Mouse (Mus musculus): ENCODE measurements at regions not wholly inside any gene's neighbourhood (a gene's known extent, or its start where the extent isn't known, plus 50 kb on each side); places are given as distances from the start of the nearest gene placed in this dataset.

GRCm38 (mm10) chr12:10445738-10446137 lies 55.2 kb downstream of the Rdh14 start:
- Histone ChIP-seq H3K4me2 (ENCODE audit: low read length) (no peak overlapping the region), H3K4me3 (ENCODE audit: control insufficient read depth in 1 of 2, insufficient read depth in 1 of 2, low read depth in 1 of 2, low read length in 2 of 2) (no peak overlapping the region), H3K27ac (replicated peaks in 1 of 2; ENCODE audit: control insufficient read depth in 1 of 2, insufficient read depth in 1 of 2, low read depth in 2 of 2, low read length in 2 of 2) (no peak overlapping the region), H3K36me3 (ENCODE audit: control insufficient read depth, insufficient read depth, low read length) (no peaks in the 10 kb centered on the region), H3K27me3 (ENCODE audit: control insufficient read depth, insufficient read depth, low read length) (no peaks in the 10 kb centered on the region), H3K9me3 (ENCODE audit: control insufficient read depth, low read length) (no peaks in the 10 kb centered on the region), H3K9ac (ENCODE audit: low read length) (no peak overlapping the region), H3K4me1 (ENCODE audit: control insufficient read depth in 2 of 2, insufficient read depth in 2 of 2, low read length in 2 of 2) (no peaks in the 10 kb centered on the region)
- ATAC-seq (ENCODE audit: insufficient number of reproducible peaks, insufficient read depth, low FRiP score, low read depth) = no peak
- 89% methylated on average over 1 of the region's 1 CpGs for WGBS

- H3K9me3 ChIP-seq (ENCODE audit: control insufficient read depth, low read length) = no peaks in the 10 kb centered on the region
- no peak for ATAC-seq (ENCODE audit: insufficient number of reproducible peaks, insufficient read depth, low FRiP score, low read depth)
- H3K4me1 ChIP-seq (ENCODE audit: control insufficient read depth in 2 of 2, insufficient read depth in 2 of 2, low read length in 2 of 2) = no peaks in the 10 kb centered on the region
- no peak overlapping the region for H3K27ac ChIP-seq (replicated peaks in 1 of 2; ENCODE audit: control insufficient read depth in 1 of 2, insufficient read depth in 1 of 2, low read depth in 2 of 2, low read length in 2 of 2)
- H3K36me3 ChIP-seq (ENCODE audit: control insufficient read depth, insufficient read depth, low read length) = no peaks in the 10 kb centered on the region
- H3K4me3 ChIP-seq (ENCODE audit: control insufficient read depth in 1 of 2, insufficient read depth in 1 of 2, low read depth in 1 of 2, low read length in 2 of 2) = no peak overlapping the region
- WGBS = 64% methylated on average over 1 of the region's 1 CpGs
- no peak overlapping the region for H3K9ac ChIP-seq (ENCODE audit: low read length)
- no peaks in the 10 kb centered on the region for H3K27me3 ChIP-seq (ENCODE audit: control insufficient read depth, insufficient read depth, low read length)
- H3K4me2 ChIP-seq (ENCODE audit: low read length) = no peak overlapping the region
These were observed 67.5 kb downstream of the Rdh14 start for GRCm38 (mm10) chr12:10457960-10458655.

- H3K36me3 ChIP-seq (ENCODE audit: control insufficient read depth, insufficient read depth, low read length) = no peaks in the 10 kb centered on the region
These were observed 71.2 kb downstream of the Rdh14 start for GRCm38 (mm10) chr12:10461796-10462195.

GRCm38 (mm10) chr12:10462956-10463355 lies 72.4 kb downstream of the Rdh14 start:
- 53% methylated on average over 3 of the region's 3 CpGs for WGBS
- no peak overlapping the region for H3K9ac ChIP-seq (ENCODE audit: low read length)
- no peaks in the 10 kb centered on the region for H3K9me3 ChIP-seq (ENCODE audit: control insufficient read depth, low read length)
- no peaks in the 10 kb centered on the region for H3K27me3 ChIP-seq (ENCODE audit: control insufficient read depth, insufficient read depth, low read length)
- no peaks in the 10 kb centered on the region for H3K36me3 ChIP-seq (ENCODE audit: control insufficient read depth, insufficient read depth, low read length)
- H3K27ac ChIP-seq (replicated peaks in 1 of 2; ENCODE audit: control insufficient read depth in 1 of 2, insufficient read depth in 1 of 2, low read depth in 2 of 2, low read length in 2 of 2) = no peak overlapping the region
- ATAC-seq (ENCODE audit: insufficient number of reproducible peaks, insufficient read depth, low FRiP score, low read depth) = no peak
- H3K4me1 ChIP-seq (ENCODE audit: control insufficient read depth in 2 of 2, insufficient read depth in 2 of 2, low read length in 2 of 2) = no peaks in the 10 kb centered on the region
- no peak overlapping the region for H3K4me3 ChIP-seq (ENCODE audit: control insufficient read depth in 1 of 2, insufficient read depth in 1 of 2, low read depth in 1 of 2, low read length in 2 of 2)
- no peak overlapping the region for H3K4me2 ChIP-seq (ENCODE audit: low read length)

More at GRCm38 (mm10) chr12:10461796-10462195, 71.2 kb downstream of the Rdh14 start:
- no peak overlapping the region for H3K4me3 ChIP-seq (ENCODE audit: control insufficient read depth in 1 of 2, insufficient read depth in 1 of 2, low read depth in 1 of 2, low read length in 2 of 2)
- no peak overlapping the region for H3K4me2 ChIP-seq (ENCODE audit: low read length)
- no peaks in the 10 kb centered on the region for H3K27me3 ChIP-seq (ENCODE audit: control insufficient read depth, insufficient read depth, low read length)
- H3K9me3 ChIP-seq (ENCODE audit: control insufficient read depth, low read length) = no peaks in the 10 kb centered on the region
- no peaks in the 10 kb centered on the region for H3K4me1 ChIP-seq (ENCODE audit: control insufficient read depth in 2 of 2, insufficient read depth in 2 of 2, low read length in 2 of 2)
- no peak overlapping the region for H3K9ac ChIP-seq (ENCODE audit: low read length)
- H3K27ac ChIP-seq (replicated peaks in 1 of 2; ENCODE audit: control insufficient read depth in 1 of 2, insufficient read depth in 1 of 2, low read depth in 2 of 2, low read length in 2 of 2) = no peak overlapping the region
- no peak for ATAC-seq (ENCODE audit: insufficient number of reproducible peaks, insufficient read depth, low FRiP score, low read depth)
- WGBS = 79% methylated on average over 7 of the region's 7 CpGs

DNA sequence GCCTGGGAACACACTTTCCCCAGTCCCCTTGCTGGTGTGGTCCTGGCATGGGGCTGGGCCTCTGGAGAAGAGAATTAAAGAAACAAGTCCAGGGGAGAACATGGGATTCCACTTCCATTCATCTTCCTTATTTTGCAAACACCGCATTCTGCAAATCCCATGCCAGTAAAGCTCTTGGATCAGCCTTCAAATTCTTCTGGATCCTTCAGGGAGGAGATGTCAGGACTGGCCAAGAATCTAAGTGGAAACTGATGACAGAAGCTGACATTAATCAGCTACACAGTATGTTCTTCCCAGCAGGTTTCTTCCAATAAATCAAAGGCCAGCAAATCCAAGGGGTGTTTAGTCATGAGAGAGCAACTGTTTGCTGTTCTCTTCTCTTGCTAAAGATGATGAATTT lies 83.4 kb downstream of the Rdh14 start:
- H3K4me3 ChIP-seq (ENCODE audit: control insufficient read depth in 1 of 2, insufficient read depth in 1 of 2, low read depth in 1 of 2, low read length in 2 of 2) = no peak overlapping the region
- no peaks in the 10 kb centered on the region for H3K9me3 ChIP-seq (ENCODE audit: control insufficient read depth, low read length)
- H3K36me3 ChIP-seq (ENCODE audit: control insufficient read depth, insufficient read depth, low read length) = no peaks in the 10 kb centered on the region
- WGBS = 76% methylated on average over 1 of the region's 1 CpGs
- ATAC-seq (ENCODE audit: insufficient number of reproducible peaks, insufficient read depth, low FRiP score, low read depth) = no peak
- no peak overlapping the region for H3K9ac ChIP-seq (ENCODE audit: low read length)
- no peaks in the 10 kb centered on the region for H3K4me1 ChIP-seq (ENCODE audit: control insufficient read depth in 2 of 2, insufficient read depth in 2 of 2, low read length in 2 of 2)
- H3K4me2 ChIP-seq (ENCODE audit: low read length) = no peak overlapping the region
- no peak overlapping the region for H3K27ac ChIP-seq (replicated peaks in 1 of 2; ENCODE audit: control insufficient read depth in 1 of 2, insufficient read depth in 1 of 2, low read depth in 2 of 2, low read length in 2 of 2)
- no peaks in the 10 kb centered on the region for H3K27me3 ChIP-seq (ENCODE audit: control insufficient read depth, insufficient read depth, low read length)

GRCm38 (mm10) chr12:10480781-10481180 lies 90.2 kb downstream of the Rdh14 start:
- no peak overlapping the region for H3K27ac ChIP-seq (replicated peaks in 1 of 2; ENCODE audit: control insufficient read depth in 1 of 2, insufficient read depth in 1 of 2, low read depth in 2 of 2, low read length in 2 of 2)
- ATAC-seq (ENCODE audit: insufficient number of reproducible peaks, insufficient read depth, low FRiP score, low read depth) = no peak
- WGBS = 52% methylated on average over 1 of the region's 1 CpGs
- no peaks in the 10 kb centered on the region for H3K36me3 ChIP-seq (ENCODE audit: control insufficient read depth, insufficient read depth, low read length)
- no peaks in the 10 kb centered on the region for H3K9me3 ChIP-seq (ENCODE audit: control insufficient read depth, low read length)
- no peak overlapping the region for H3K4me2 ChIP-seq (ENCODE audit: low read length)
- H3K4me1 ChIP-seq (ENCODE audit: control insufficient read depth in 2 of 2, insufficient read depth in 2 of 2, low read length in 2 of 2) = peaks cover 0 to 2% of the 10 kb centered on the region in 2 experiments; a peak in 1 of 4 replicates
- no peak overlapping the region for H3K4me3 ChIP-seq (ENCODE audit: control insufficient read depth in 1 of 2, insufficient read depth in 1 of 2, low read depth in 1 of 2, low read length in 2 of 2)
- no peak overlapping the region for H3K9ac ChIP-seq (ENCODE audit: low read length)
- H3K27me3 ChIP-seq (ENCODE audit: control insufficient read depth, insufficient read depth, low read length) = no peaks in the 10 kb centered on the region

GRCm38 (mm10) chr12:10482294-10483010 lies 91.9 kb downstream of the Rdh14 start:
- no peak for ATAC-seq (ENCODE audit: insufficient number of reproducible peaks, insufficient read depth, low FRiP score, low read depth)
- Histone ChIP-seq H3K4me1 (ENCODE audit: control insufficient read depth in 2 of 2, insufficient read depth in 2 of 2, low read length in 2 of 2) (peaks cover 0 to 2% of the 10 kb centered on the region in 2 experiments; a peak in 1 of 4 replicates), H3K27ac (replicated peaks in 1 of 2; ENCODE audit: control insufficient read depth in 1 of 2, insufficient read depth in 1 of 2, low read depth in 2 of 2, low read length in 2 of 2) (peak overlapping the region in 1 of 2 experiments; percentile 27; a peak in 1 of 4 replicates), H3K27me3 (ENCODE audit: control insufficient read depth, insufficient read depth, low read length) (no peaks in the 10 kb centered on the region), H3K36me3 (ENCODE audit: control insufficient read depth, insufficient read depth, low read length) (no peaks in the 10 kb centered on the region), H3K9ac (ENCODE audit: low read length) (no peak overlapping the region), H3K9me3 (ENCODE audit: control insufficient read depth, low read length) (no peaks in the 10 kb centered on the region), H3K4me3 (ENCODE audit: control insufficient read depth in 1 of 2, insufficient read depth in 1 of 2, low read depth in 1 of 2, low read length in 2 of 2) (no peak overlapping the region), H3K4me2 (ENCODE audit: low read length) (no peak overlapping the region)
- 26% methylated on average over 4 of the region's 4 CpGs for WGBS
